Mouse (Mus musculus): Measurements from ENCODE around the gene Kif2b.

Kif2b gene

DNA sequence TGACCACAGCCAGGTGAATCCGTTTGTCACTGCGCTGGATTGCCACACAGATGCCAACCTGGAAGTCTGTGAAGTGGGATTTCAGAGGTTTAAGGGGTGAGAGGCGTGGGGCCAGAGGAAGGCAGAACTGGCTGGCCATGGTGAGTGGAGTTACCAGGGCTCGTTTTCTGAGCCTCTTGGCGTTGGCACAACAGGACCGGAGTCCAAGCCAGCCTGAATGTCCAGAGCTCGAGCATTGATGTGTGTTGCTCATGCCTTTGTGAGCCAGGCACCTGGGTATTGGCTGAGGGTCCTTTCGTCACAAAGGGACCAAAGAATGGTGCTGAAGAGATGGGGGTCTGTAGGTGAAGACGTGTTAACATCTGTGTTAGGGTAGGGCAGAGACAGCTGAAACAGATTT lies at the start of gene Kif2b:
Gene Kif2b (minus strand): TSS at position 242 of the 400 bp plus-strand sequence.
- DNase-seq (ENCODE audit: low spot score): no peak

DNA sequence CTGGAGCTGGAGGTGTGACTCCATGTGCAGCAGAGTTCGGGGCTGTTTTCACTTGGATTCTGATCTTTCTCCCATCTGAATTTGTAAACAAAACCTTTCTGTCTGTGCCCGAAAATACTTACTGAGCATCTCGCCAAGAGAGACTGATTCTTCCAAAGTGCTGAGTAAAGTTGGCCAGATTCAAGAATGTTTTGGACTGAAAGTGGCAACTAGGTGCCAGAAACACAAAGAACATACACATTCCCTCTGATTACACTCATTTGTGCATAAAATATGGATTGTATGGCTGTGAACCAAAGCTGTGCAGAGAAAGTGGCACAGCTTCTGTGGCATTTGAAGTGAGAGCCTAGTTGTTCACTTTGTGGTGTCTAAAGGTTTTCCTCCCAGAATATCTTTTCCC lies 15.7 kb upstream of the Kif2b start:
- no peak for DNase-seq (ENCODE audit: low spot score)

DNA sequence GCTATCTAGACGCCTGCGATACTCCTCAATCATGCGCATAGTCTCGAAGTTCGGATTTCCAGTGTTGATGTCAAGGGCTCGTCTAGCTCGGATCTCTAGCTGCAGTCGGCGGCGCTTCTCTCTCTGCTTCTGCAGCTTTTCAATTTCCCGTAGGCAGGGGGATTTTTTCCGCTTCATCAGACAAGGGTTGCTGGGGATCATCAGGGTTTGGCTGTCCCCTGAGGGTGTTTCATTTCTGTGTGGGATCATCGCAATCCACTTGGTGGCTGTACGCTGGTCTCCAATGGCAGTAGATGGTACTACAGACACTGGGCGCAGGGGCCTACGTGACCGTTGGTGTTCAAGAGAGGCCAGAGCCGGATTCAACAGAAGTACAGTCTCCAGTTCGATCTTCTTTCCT lies 502 bp downstream of the Kif2b start:
- DNase-seq (ENCODE audit: low spot score): no peak

DNA sequence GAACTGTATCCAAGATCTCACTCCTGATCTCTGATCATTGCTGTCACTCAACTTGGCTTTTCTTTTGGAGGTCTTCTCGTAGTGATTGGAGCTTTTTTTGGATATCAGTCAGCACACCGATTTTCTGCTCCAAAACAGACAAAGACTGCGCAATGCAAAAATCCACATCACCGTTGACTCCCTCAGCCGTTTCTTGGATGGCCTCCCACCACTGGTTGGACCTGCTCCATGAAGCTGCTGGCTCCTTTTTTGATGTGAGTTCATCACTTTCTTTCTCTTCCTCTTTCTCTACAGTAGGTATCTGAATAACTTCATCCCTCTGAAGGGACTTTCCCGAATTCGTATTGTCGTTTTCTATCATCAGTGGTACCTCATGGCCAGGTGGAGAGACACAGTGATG lies 2.0 kb downstream of the Kif2b start:
- DNase-seq (ENCODE audit: low spot score): no peak

DNA sequence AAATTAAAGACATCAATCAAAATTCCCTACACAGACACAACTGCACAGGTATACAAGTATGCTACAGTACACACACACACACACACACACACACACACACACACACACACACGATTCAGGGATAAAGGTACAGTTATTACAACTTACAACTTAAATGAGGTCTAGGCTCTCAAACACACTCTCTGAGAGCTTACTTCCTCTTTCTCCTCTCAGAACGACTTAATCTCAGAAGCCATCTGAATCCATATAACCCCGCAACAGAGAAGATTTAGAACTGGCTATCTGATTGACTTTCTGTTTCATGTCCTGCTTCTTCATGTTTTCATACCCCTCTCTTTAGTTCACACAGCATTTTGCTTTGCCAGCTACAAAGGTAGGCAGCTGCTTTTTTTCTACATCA lies 2.9 kb downstream of the Kif2b start:
- DNase-seq (ENCODE audit: low spot score): no peak

DNA sequence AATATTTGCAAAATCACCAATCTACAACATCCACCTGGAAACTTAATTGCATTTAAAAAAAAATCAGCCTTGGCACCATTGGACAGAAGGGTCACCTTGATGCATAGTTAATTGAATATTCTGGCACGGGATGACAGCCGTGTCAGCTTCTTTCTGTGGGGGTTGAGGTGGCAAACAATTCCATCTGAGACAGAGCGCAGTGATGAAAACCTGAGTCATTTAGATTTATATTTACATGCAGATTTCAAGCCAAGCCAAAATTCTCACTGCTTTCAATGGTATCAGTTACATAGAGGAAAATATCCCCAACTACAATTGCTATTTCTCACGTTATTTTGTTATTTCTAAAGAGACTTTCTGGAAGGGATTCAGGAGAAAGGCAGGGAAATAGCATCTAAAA lies 46.6 kb downstream of the Kif2b start:
- DNase-seq (ENCODE audit: low spot score): no peak

Data from c-Kit-positive CD71-positive TER-119-positive erythroid progenitor cells, embryonic 14.5 days (primary cell).